ENCODE assay signal across 10 mouse cellular contexts in the genomic region with DNA sequence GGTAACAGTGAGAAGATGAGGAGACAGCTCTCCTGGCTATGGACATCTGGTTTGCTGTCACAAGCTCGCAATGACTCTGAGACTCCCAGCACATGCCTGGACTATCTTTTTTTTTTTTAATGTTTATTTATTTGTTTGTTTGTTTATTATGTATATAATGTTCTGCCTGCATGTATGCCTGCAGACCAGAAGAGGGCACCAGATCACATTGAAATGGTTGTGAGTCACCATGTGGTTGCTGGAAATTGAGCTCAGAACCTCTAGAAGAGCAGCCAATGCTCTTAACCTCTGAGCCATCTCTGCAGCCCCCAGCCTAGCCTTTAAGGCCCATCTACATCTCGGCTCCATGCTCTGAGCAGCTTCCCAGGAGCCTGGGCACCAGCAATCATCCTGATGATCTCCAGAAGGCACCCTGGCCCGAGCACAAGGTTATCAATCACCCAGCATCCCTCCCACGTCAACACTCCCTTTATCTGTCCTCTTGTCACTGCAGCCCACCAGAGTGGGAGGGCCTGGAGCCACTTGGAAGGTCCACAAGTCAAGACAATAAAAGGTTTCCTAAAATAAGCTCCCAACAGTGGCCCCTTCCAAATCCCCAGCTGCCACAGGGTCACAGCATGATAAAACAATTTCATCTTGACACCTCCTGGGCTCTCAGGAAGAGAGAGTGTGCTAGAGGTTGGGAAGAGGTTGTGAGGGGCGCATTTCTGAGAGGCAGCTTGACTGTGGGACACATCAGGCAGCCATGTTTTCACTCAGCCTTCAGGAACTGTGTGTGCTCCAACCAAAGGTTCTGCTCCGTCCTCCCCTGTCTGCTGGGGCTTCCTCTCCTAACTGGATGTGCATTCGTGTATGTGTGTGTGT.
DNase-seq lines count a peak whose midpoint lies in the region; ATAC-seq lines count a peak whose summit lies in the region.
"Had no signal": no experiment of that assay in that cellular context is flagged by ENCODE, and none has a peak within 500 bp of the region (broad histone marks: within the 10 kb centered on the region; RNA-seq: fewer than 3 reads in every experiment).

No protein-coding gene starts in this region.

- H3K27me3 ChIP-seq in hindbrain, embryonic 10.5 days (ENCODE audit: insufficient read depth, poor library complexity, severe bottlenecking): no peaks in the 10 kb centered on the region
- H3K27me3 ChIP-seq in hindbrain, embryonic 16.5 days (replicated peaks; ENCODE audit: control insufficient read depth, insufficient read depth, low read length): no peaks in the 10 kb centered on the region
- H3K27me3 ChIP-seq in midbrain, embryonic 12.5 days: no peaks in the 10 kb centered on the region
- no peaks in the 10 kb centered on the region for H3K27me3 ChIP-seq in midbrain, embryonic 15.5 days (replicated peaks)

- H3K4me2 ChIP-seq in hindbrain, embryonic 16.5 days (ENCODE audit: low read length): no peak overlapping the region
- no peak overlapping the region for H3K4me2 ChIP-seq in midbrain, embryonic 12.5 days (replicated peaks)
- H3K4me2 ChIP-seq in midbrain, embryonic 15.5 days: no peak overlapping the region

- peaks cover 62% of the 10 kb centered on the region for H3K4me1 ChIP-seq in hindbrain, embryonic 10.5 days (replicated peaks)
- peaks cover 16% of the 10 kb centered on the region for H3K4me1 ChIP-seq in hindbrain, embryonic 16.5 days (ENCODE audit: control insufficient read depth, insufficient read depth, low read depth, low read length)
- peaks cover 29% of the 10 kb centered on the region for H3K4me1 ChIP-seq in midbrain, embryonic 12.5 days
- H3K4me1 ChIP-seq in midbrain, embryonic 15.5 days: peaks cover 15% of the 10 kb centered on the region

- H3K36me3 ChIP-seq in hindbrain, embryonic 10.5 days: peaks cover 4% of the 10 kb centered on the region; the same call in 1 of the 2 replicates
- no peaks in the 10 kb centered on the region for H3K36me3 ChIP-seq in hindbrain, embryonic 16.5 days (ENCODE audit: control insufficient read depth, insufficient read depth, low read length)
- no peaks in the 10 kb centered on the region for H3K36me3 ChIP-seq in midbrain, embryonic 12.5 days
- H3K36me3 ChIP-seq in midbrain, embryonic 15.5 days (replicated peaks): no peaks in the 10 kb centered on the region

- 47% methylated on average over 7 of the region's 7 CpGs for WGBS in hindbrain, embryonic 10.5 days
- WGBS in hindbrain, embryonic 16.5 days: 36% methylated on average over 7 of the region's 7 CpGs
- WGBS in midbrain, embryonic 12.5 days: 64% methylated on average over 7 of the region's 7 CpGs
- 62% methylated on average over 7 of the region's 7 CpGs for WGBS in midbrain, embryonic 15.5 days

- peak; percentile 28 for DNase-seq in CD4-positive, CD25-positive, alpha-beta regulatory T cell, adult 2 months (ENCODE audit: low read depth, low spot score)
- no peak for DNase-seq in hindbrain, embryonic 10.5 days (ENCODE audit: low spot score)
- peak; percentile 64 for DNase-seq in retina, postnatal 1 day
- DNase-seq: cerebellum, adult 11-12 months; gastrocnemius, postnatal 10 days had no signal

- H3K4me3 ChIP-seq in hindbrain, embryonic 10.5 days: no peak overlapping the region
- H3K4me3 ChIP-seq in hindbrain, embryonic 16.5 days (ENCODE audit: low read length): no peak overlapping the region
- no peak overlapping the region for H3K4me3 ChIP-seq in midbrain, embryonic 12.5 days
- no peak overlapping the region for H3K4me3 ChIP-seq in midbrain, embryonic 15.5 days

- 0 out of 2 replicates have a peak overlapping the region, but pooled peaks have one; percentile 20 for H3K27ac ChIP-seq in hindbrain, embryonic 10.5 days
- H3K27ac ChIP-seq in hindbrain, embryonic 16.5 days (ENCODE audit: low read depth, low read length): no peak overlapping the region
- peak overlapping the region; percentile 5; the same call in 1 of the 2 replicates for H3K27ac ChIP-seq in midbrain, embryonic 12.5 days (replicated peaks)
- no peak overlapping the region for H3K27ac ChIP-seq in midbrain, embryonic 15.5 days

- no peak for ATAC-seq in CD4-positive, CD25-positive, alpha-beta regulatory T cell, adult 4 months
- no peak for ATAC-seq in hindbrain, embryonic 16.5 days
- no peak for ATAC-seq in midbrain, embryonic 12.5 days (ENCODE audit: low FRiP score, low read depth)
- no peak for ATAC-seq in midbrain, embryonic 15.5 days (replicated peaks)
- no peak for ATAC-seq in cerebellum, adult (ENCODE audit: insufficient number of reproducible peaks, low FRiP score, low TSS enrichment)

- no peak overlapping the region for H3K9ac ChIP-seq in hindbrain, embryonic 16.5 days (ENCODE audit: low read depth, low read length)
- H3K9ac ChIP-seq in midbrain, embryonic 12.5 days (replicated peaks): no peak overlapping the region
- no peak overlapping the region for H3K9ac ChIP-seq in midbrain, embryonic 15.5 days

- no peaks in the 10 kb centered on the region for H3K9me3 ChIP-seq in hindbrain, embryonic 10.5 days
- H3K9me3 ChIP-seq in hindbrain, embryonic 16.5 days (ENCODE audit: control insufficient read depth, low read length): no peaks in the 10 kb centered on the region
- H3K9me3 ChIP-seq in midbrain, embryonic 12.5 days: no peaks in the 10 kb centered on the region
- H3K9me3 ChIP-seq in midbrain, embryonic 15.5 days: no peaks in the 10 kb centered on the region

Comparison
In these comparisons a context has a peak if more than half of its experiments do, and no peak if none do; other contexts are left out.
1. H3K27ac ChIP-seq: peak in hindbrain, embryonic 10.5 days (single experiment) and midbrain, embryonic 12.5 days (single experiment); none in hindbrain, embryonic 16.5 days (single experiment) and midbrain, embryonic 15.5 days (single experiment).